11 mouse cellular contexts compared by ENCODE assay signal in genomic region chr11:5920323-5920960, GRCm38 (mm10). TPM values are rescaled to one million over a fixed set of nuclear protein-coding genes. Genes with fewer than 3 reads are reported as not detected.
A peak's percentile ranks its signal among the peaks of the same experiment; 100 is the strongest.
DNase-seq lines count a peak whose midpoint lies in the region; ATAC-seq and TF ChIP-seq lines count a peak whose summit lies in the region.
"Had no signal": no experiment of that assay in that cellular context is flagged by ENCODE, and none has a peak within 500 bp of the region (broad histone marks: within the 10 kb centered on the region; RNA-seq: fewer than 3 reads in every experiment).

No protein-coding gene starts in this region.

- no peaks in the 10 kb centered on the region for H3K4me1 ChIP-seq in intestine, embryonic 14.5 days (replicated peaks; ENCODE audit: control insufficient read depth, insufficient read depth, low read length)
- no peaks in the 10 kb centered on the region for H3K4me1 ChIP-seq in intestine, postnatal 0 days (replicated peaks; ENCODE audit: control insufficient read depth, insufficient read depth, low read length)
- no peaks in the 10 kb centered on the region for H3K4me1 ChIP-seq in intestine, embryonic 15.5 days (replicated peaks)
- H3K4me1 ChIP-seq: neural tube, embryonic 15.5 days had no signal

- peak overlapping the region; percentile 15 for H3K4me2 ChIP-seq in intestine, embryonic 14.5 days (ENCODE audit: low read length)
- H3K4me2 ChIP-seq in intestine, postnatal 0 days (replicated peaks; ENCODE audit: low read depth), result no peak overlapping the region; the same call in 1 of the 2 replicates
- H3K4me2 ChIP-seq in intestine, embryonic 15.5 days (replicated peaks), result peak overlapping the region; percentile 28
- H3K4me2 ChIP-seq: neural tube, embryonic 15.5 days had no signal

- intact Hi-C loops in left cerebral cortex, postnatal 10 days (cut with DNase I), result no loop called here

- 35% methylated on average over 17 of the region's 17 CpGs for WGBS in intestine, embryonic 14.5 days
- WGBS in intestine, postnatal 0 days, result 34% methylated on average over 14 of the region's 17 CpGs
- WGBS in intestine, embryonic 15.5 days, result 34% methylated on average over 17 of the region's 17 CpGs

- ATAC-seq in intestine, embryonic 14.5 days (replicated peaks; ENCODE audit: low FRiP score, low TSS enrichment, low read depth), result no peak
- no peak for ATAC-seq in intestine, postnatal 0 days
- ATAC-seq in intestine, embryonic 15.5 days, result peak; percentile 51; the same call in 1 of the 2 replicates
- ATAC-seq in megakaryocyte progenitor cell, adult 5-6 weeks (replicated peaks; ENCODE audit: poor library complexity), result peak; percentile 86

- H3K9ac ChIP-seq in intestine, embryonic 14.5 days (ENCODE audit: low read length), result no peak overlapping the region
- no peak overlapping the region for H3K9ac ChIP-seq in intestine, postnatal 0 days (ENCODE audit: low read depth, low read length)
- no peak overlapping the region for H3K9ac ChIP-seq in intestine, embryonic 15.5 days
- H3K9ac ChIP-seq: neural tube, embryonic 15.5 days had no signal

- no peaks in the 10 kb centered on the region for H3K27me3 ChIP-seq in intestine, embryonic 14.5 days (replicated peaks; ENCODE audit: control insufficient read depth, insufficient read depth, low read length)
- no peaks in the 10 kb centered on the region for H3K27me3 ChIP-seq in intestine, postnatal 0 days (replicated peaks; ENCODE audit: control insufficient read depth, insufficient read depth, low read length)
- no peaks in the 10 kb centered on the region for H3K27me3 ChIP-seq in intestine, embryonic 15.5 days (replicated peaks)
- H3K27me3 ChIP-seq: neural tube, embryonic 15.5 days had no signal

- no peak for TF ChIP-seq CTCF in intestine, postnatal 0 days (IDR thresholded peaks at IDR 0.05; ENCODE audit: low read depth)

- no peak for DNase-seq in intestine, embryonic 14.5 days (ENCODE audit: low spot score)
- peak; percentile 70 for DNase-seq in ES-CJ7 (ENCODE audit: low read depth, low spot score)
- DNase-seq in left cerebral cortex, postnatal 10 days (ENCODE audit: extremely low spot score in 1 of 2, low spot score in 2 of 2), result no peak
- no peak for DNase-seq in frontal cortex, postnatal 36 days (ENCODE audit: low spot score in 2 of 2)
- no peak for DNase-seq in testis, postnatal 10 days (ENCODE audit: low spot score)
- DNase-seq: gastrocnemius, postnatal 25 days had no signal

- no peak overlapping the region for H3K27ac ChIP-seq in intestine, embryonic 14.5 days (ENCODE audit: low read depth)
- H3K27ac ChIP-seq in intestine, postnatal 0 days (ENCODE audit: low read depth, low read length), result no peak overlapping the region
- no peak overlapping the region for H3K27ac ChIP-seq in intestine, embryonic 15.5 days
- H3K27ac ChIP-seq: macrophage; neural tube, embryonic 15.5 days had no signal

- no peaks in the 10 kb centered on the region for H3K9me3 ChIP-seq in intestine, embryonic 14.5 days (ENCODE audit: control insufficient read depth, low read length)
- no peaks in the 10 kb centered on the region for H3K9me3 ChIP-seq in intestine, postnatal 0 days (ENCODE audit: control insufficient read depth)
- H3K9me3 ChIP-seq in intestine, embryonic 15.5 days, result no peaks in the 10 kb centered on the region
- H3K9me3 ChIP-seq: neural tube, embryonic 15.5 days had no signal

- no peaks in the 10 kb centered on the region for H3K36me3 ChIP-seq in intestine, embryonic 14.5 days (ENCODE audit: control insufficient read depth, insufficient read depth, low read length)
- H3K36me3 ChIP-seq in intestine, postnatal 0 days (ENCODE audit: control insufficient read depth, insufficient read depth), result no peaks in the 10 kb centered on the region
- no peaks in the 10 kb centered on the region for H3K36me3 ChIP-seq in intestine, embryonic 15.5 days
- H3K36me3 ChIP-seq: neural tube, embryonic 15.5 days had no signal

- no peak overlapping the region for H3K4me3 ChIP-seq in intestine, embryonic 14.5 days (ENCODE audit: low read depth, low read length)
- no peak overlapping the region for H3K4me3 ChIP-seq in intestine, postnatal 0 days (ENCODE audit: low read depth, low read length)
- H3K4me3 ChIP-seq in intestine, embryonic 15.5 days (replicated peaks), result no peak overlapping the region
- H3K4me3 ChIP-seq: neural tube, embryonic 15.5 days had no signal

RNA-seq across cellular contexts. Expression of gene Myl7, which starts 21.9 kb away (rescaled TPM):
- polyA plus RNA-seq in intestine, embryonic 14.5 days (2014; fragmentation: Nextera tagmentation; extraction: Ambion mirVana), result 22.9 and 33.3 TPM in 2 replicates
- 20.9 and 22.7 TPM in 2 replicates for polyA plus RNA-seq in intestine, postnatal 0 days (2015; fragmentation: Nextera tagmentation; extraction: Ambion mirVana)
- 68.3 and 73.5 TPM in 2 replicates for polyA plus RNA-seq in intestine, embryonic 15.5 days (2015; fragmentation: Nextera tagmentation; extraction: Ambion mirVana)
- not detected in 2 replicates for total RNA-seq in megakaryocyte progenitor cell, adult 5-6 weeks (2015)
- total RNA-seq in megakaryocyte progenitor cell, adult 5-6 weeks (2017), result not detected in 2 replicates
- total RNA-seq in left cerebral cortex, postnatal 10 days (2021), result not detected
- total RNA-seq: gastrocnemius, postnatal 25 days had no signal
- polyA plus RNA-seq: macrophage had no signal

RNA-seq across cellular contexts. Expression of gene Gck, which starts 29.4 kb away (rescaled TPM):
- 1.2 and 2.3 TPM in 2 replicates for polyA plus RNA-seq in intestine, embryonic 14.5 days (2014; fragmentation: Nextera tagmentation; extraction: Ambion mirVana)
- polyA plus RNA-seq in intestine, postnatal 0 days (2015; fragmentation: Nextera tagmentation; extraction: Ambion mirVana), result 0.44 TPM in 2 replicates
- polyA plus RNA-seq in intestine, embryonic 15.5 days (2015; fragmentation: Nextera tagmentation; extraction: Ambion mirVana), result 2.8 and 3.1 TPM in 2 replicates
- not detected in 2 replicates for total RNA-seq in megakaryocyte progenitor cell, adult 5-6 weeks (2015)
- not detected in 2 replicates for total RNA-seq in megakaryocyte progenitor cell, adult 5-6 weeks (2017)
- 1 to 10 TPM; 1.1 to 1.4 TPM for total RNA-seq in left cerebral cortex, postnatal 10 days (2021)
- polyA plus RNA-seq: macrophage had no signal

RNA-seq across cellular contexts. Expression of gene Ykt6, which starts 35.1 kb away (rescaled TPM):
- polyA plus RNA-seq in intestine, embryonic 14.5 days (2014; fragmentation: Nextera tagmentation; extraction: Ambion mirVana), result 23.0 and 23.3 TPM in 2 replicates
- 50.9 and 53.8 TPM in 2 replicates for polyA plus RNA-seq in intestine, postnatal 0 days (2015; fragmentation: Nextera tagmentation; extraction: Ambion mirVana)
- 48.7 and 51.8 TPM in 2 replicates for polyA plus RNA-seq in intestine, embryonic 15.5 days (2015; fragmentation: Nextera tagmentation; extraction: Ambion mirVana)
- 17.4 and 18.2 TPM in 2 replicates for total RNA-seq in megakaryocyte progenitor cell, adult 5-6 weeks (2015)
- total RNA-seq in megakaryocyte progenitor cell, adult 5-6 weeks (2017), result 44.4 and 48.7 TPM in 2 replicates
- 100 to 1,000 TPM; 130 to 133 TPM for total RNA-seq in left cerebral cortex, postnatal 10 days (2021)

RNA-seq across cellular contexts. Expression of gene Pold2, which starts 42.4 kb away (rescaled TPM):
- 130 and 137 TPM in 2 replicates for polyA plus RNA-seq in intestine, embryonic 14.5 days (2014; fragmentation: Nextera tagmentation; extraction: Ambion mirVana)
- 32.3 and 32.7 TPM in 2 replicates for polyA plus RNA-seq in intestine, postnatal 0 days (2015; fragmentation: Nextera tagmentation; extraction: Ambion mirVana)
- 137 TPM in 2 replicates for polyA plus RNA-seq in intestine, embryonic 15.5 days (2015; fragmentation: Nextera tagmentation; extraction: Ambion mirVana)
- 63.9 and 65.8 TPM in 2 replicates for total RNA-seq in megakaryocyte progenitor cell, adult 5-6 weeks (2015)
- total RNA-seq in megakaryocyte progenitor cell, adult 5-6 weeks (2017), result 48.4 and 52.0 TPM in 2 replicates
- total RNA-seq in left cerebral cortex, postnatal 10 days (2021), result 10 to 100 TPM; 21.1 to 22.0 TPM

RNA-seq across cellular contexts. Expression of gene Aebp1, which starts 58.7 kb away (rescaled TPM):
- polyA plus RNA-seq in intestine, embryonic 14.5 days (2014; fragmentation: Nextera tagmentation; extraction: Ambion mirVana), result 37.6 and 37.9 TPM in 2 replicates
- polyA plus RNA-seq in intestine, postnatal 0 days (2015; fragmentation: Nextera tagmentation; extraction: Ambion mirVana), result 15.0 and 15.8 TPM in 2 replicates
- 36.4 and 38.4 TPM in 2 replicates for polyA plus RNA-seq in intestine, embryonic 15.5 days (2015; fragmentation: Nextera tagmentation; extraction: Ambion mirVana)
- total RNA-seq in megakaryocyte progenitor cell, adult 5-6 weeks (2015), result not detected in 2 replicates
- not detected in 2 replicates for total RNA-seq in megakaryocyte progenitor cell, adult 5-6 weeks (2017)
- 10 to 100 TPM; 14.8 to 16.0 TPM for total RNA-seq in left cerebral cortex, postnatal 10 days (2021)

Comparison
In these comparisons a context has a peak if more than half of its experiments do, and no peak if none do; other contexts are left out.
1. ATAC-seq: peak in intestine, embryonic 15.5 days (single experiment) and megakaryocyte progenitor cell, adult 5-6 weeks (single experiment); none in intestine, embryonic 14.5 days (single experiment) and intestine, postnatal 0 days (single experiment).